Mouse (Mus musculus) kidney, embryonic 16.5 days (tissue): ENCODE data around the gene Cyp4a10. TPM values are rescaled to one million over a fixed set of nuclear protein-coding genes. Genes with fewer than 3 reads are reported as not detected.

Source experiments
- ATAC-seq: fragments of 200-750 bp; cut with Nextera tagmentation; 2 replicates; pipeline ENCODE4 v1.8.0; 2017; ENCODE audit warnings: moderate TSS enrichment; ENCODE audit not compliant: low FRiP score, low TSS enrichment
- H3K27ac ChIP-seq: fragments of 300-500 bp; sonication (generic); 2 replicates; pipeline ENCODE4 v1.5.1; 2014; ENCODE audit warnings: low read length
- H3K27me3 ChIP-seq: fragments of 300-500 bp; sonication (generic); 2 replicates; pipeline ENCODE4 v1.6.1; 2014; ENCODE audit warnings: low read length, control low read depth, mixed read lengths; ENCODE audit not compliant: insufficient read depth
- H3K36me3 ChIP-seq: fragments of 300-500 bp; sonication (generic); 2 replicates; pipeline ENCODE4 v1.6.1; 2014; ENCODE audit warnings: low read length, control low read depth, mixed read lengths; ENCODE audit not compliant: insufficient read depth
- H3K4me1 ChIP-seq: fragments of 300-500 bp; sonication (generic); 2 replicates; pipeline ENCODE4 v1.6.1; 2014; ENCODE audit warnings: low read length, control low read depth, mixed read lengths; ENCODE audit not compliant: insufficient read depth
- H3K4me2 ChIP-seq: fragments of 300-500 bp; sonication (generic); replicated peaks from 2 replicates; pipeline ENCODE4 v1.6.1; 2014; ENCODE audit warnings: low read depth, low read length
- H3K4me3 ChIP-seq: fragments of 300-500 bp; sonication (generic); 2 replicates; pipeline ENCODE4 v1.5.1; 2014; ENCODE audit warnings: mild to moderate bottlenecking, low read length
- H3K9ac ChIP-seq: fragments of 300-500 bp; sonication (generic); replicated peaks from 2 replicates; pipeline ENCODE4 v1.6.1; 2014; ENCODE audit warnings: low read length
- H3K9me3 ChIP-seq: fragments of 300-500 bp; sonication (generic); 2 replicates; pipeline ENCODE4 v1.6.1; 2016; ENCODE audit warnings: low read length, control low read depth
- polyA plus RNA-seq: library from polyadenylated mRNA; unstranded; fragments of >200 nt; fragmentation: Nextera tagmentation; extraction: Ambion mirVana; gene quantifications from 2 replicates; pipeline ENCODE4 v1.2.1, GENCODE M21; 2015

Cyp4a10 gene
- polyA plus RNA-seq, 1 experiment from 2014 or later = 3.1 TPM

DNA sequence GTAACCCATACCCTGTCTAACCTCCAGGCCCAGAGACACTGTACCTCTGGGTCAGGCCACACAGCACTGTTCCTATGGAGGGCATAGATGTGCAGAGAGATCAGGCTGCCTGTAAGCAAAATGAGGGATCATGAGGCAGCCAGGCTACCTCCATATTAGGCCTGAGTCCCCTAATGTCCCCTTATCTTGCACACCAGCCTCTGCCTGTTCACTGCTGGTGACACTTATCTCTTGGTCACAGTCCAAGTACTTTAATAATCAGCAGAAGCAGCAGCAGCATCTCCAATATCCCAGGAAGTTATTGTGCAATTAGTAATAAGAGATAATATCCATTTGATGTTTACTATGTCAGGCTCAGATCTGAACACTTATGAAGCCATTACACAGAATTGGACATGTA, 65.0 kb downstream of the Cyp4a10 start:
- Histone ChIP-seq H3K9ac (no peak overlapping the region), H3K27me3 (no peaks in the 10 kb centered on the region), H3K4me3 (no peak overlapping the region), H3K9me3 (no peaks in the 10 kb centered on the region), H3K27ac (no peak overlapping the region), H3K4me2 (no peak overlapping the region), H3K4me1 (no peaks in the 10 kb centered on the region), H3K36me3 (no peaks in the 10 kb centered on the region)
- no peak for ATAC-seq

Other genes starting within 250 kb of the Cyp4a10 start
- 0.12 and 0.29 TPM in 2 replicates for gene Cyp4a12a, start 219.2 kb upstream of the Cyp4a10 start, polyA plus RNA-seq
- gene Cyp4a12b, start 106.6 kb upstream of the Cyp4a10 start, polyA plus RNA-seq = 1.1 and 1.2 TPM in 2 replicates
- gene Cyp4a30b, start 65.7 kb upstream of the Cyp4a10 start, polyA plus RNA-seq = 1.00 and 1.0 TPM in 2 replicates
- gene Cyp4a14, start 22.1 kb upstream of the Cyp4a10 start, polyA plus RNA-seq = 0.40 and 0.47 TPM in 2 replicates
- gene Cyp4a31, start 45.4 kb downstream of the Cyp4a10 start, polyA plus RNA-seq = 41.3 and 57.4 TPM in 2 replicates
- not detected in 2 replicates for gene Cyp4a32, start 82.7 kb downstream of the Cyp4a10 start, polyA plus RNA-seq
- gene Cyp4b1, start 129.5 kb downstream of the Cyp4a10 start, polyA plus RNA-seq = 7.9 and 8.8 TPM in 2 replicates
- gene Efcab14, start 219.5 kb downstream of the Cyp4a10 start, polyA plus RNA-seq = 32.7 and 41.9 TPM in 2 replicates